Mouse (Mus musculus): ENCODE measurements around the gene Csf2.

DNA sequence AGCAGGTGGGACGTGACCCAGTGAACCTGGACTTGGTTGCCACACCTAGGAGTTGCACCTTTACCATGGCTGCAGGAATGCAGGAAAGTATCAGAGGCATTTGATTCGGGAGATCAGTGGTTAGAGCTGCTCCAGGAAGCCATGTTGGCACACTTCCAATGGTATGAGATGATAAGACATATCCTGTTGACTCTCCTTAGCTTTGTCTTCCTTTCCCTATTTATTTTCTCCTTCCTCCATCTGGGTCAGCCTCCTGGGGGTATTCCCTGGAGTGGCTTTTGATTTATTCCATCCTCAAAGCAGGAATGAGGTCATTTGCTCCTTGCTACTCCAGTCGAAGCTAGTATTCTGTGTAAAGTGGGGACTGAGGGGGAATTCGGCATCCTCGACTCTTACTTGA lies 42.5 kb downstream of the Csf2 start:
- TF ChIP-seq CTCF (IDR thresholded peaks at IDR 0.05; ENCODE audit: low read depth, low read length) (no peak), TAL1 (conservative IDR thresholded peaks at IDR 0.05; ENCODE audit: low read depth, low read length) (no peak)
